Mouse (Mus musculus) spleen, adult 2 months (tissue): Measurements from ENCODE around the gene Spats2.

Experiments used
- CTCF ChIP-seq: fragments of 200-500 bp; IDR thresholded peaks from 2 replicates; pipeline ENCODE4 v1.5.1; 2011; ENCODE audit warnings: mild to moderate bottlenecking, inconsistent platforms; ENCODE audit not compliant: insufficient read depth, insufficient read length, insufficient replicate concordance; ENCODE audit errors: extremely low read depth
- POLR2A ChIP-seq: fragments of 200-500 bp; IDR thresholded peaks from 2 replicates; pipeline ENCODE4 v1.6.1; 2011; ENCODE audit warnings: low read depth, low read length, inconsistent platforms

DNA sequence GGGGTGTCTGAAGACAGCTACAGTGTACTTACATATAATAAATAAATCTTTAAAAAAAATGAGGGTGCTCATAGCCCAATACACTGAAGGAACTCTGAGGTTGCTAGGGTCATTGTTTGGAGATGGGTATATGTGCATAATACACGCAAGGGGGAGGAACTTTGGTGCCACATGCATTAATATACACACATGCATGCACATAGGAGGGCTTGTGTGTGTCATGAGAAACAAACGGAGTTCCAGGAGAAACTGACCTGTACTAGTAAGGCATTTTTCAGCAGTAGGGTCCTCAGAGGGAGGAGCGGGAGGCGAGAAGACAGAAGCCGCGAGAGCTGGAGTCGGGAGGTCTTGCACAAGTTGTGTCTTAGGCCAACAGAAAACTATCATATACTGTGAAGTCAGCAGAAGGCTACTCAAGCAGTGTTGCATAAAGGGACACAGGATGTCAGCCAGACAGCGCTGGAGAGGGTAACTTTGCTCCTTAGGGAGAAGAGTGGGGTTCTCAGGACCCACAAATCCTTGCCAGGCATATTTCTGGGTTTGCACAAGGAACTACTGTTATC, 133.5 kb downstream of the Spats2 start:
- TF ChIP-seq POLR2A (no peak), CTCF (no peak)
